ENCODE assay signal across 1 mouse cellular context in the genomic region with DNA sequence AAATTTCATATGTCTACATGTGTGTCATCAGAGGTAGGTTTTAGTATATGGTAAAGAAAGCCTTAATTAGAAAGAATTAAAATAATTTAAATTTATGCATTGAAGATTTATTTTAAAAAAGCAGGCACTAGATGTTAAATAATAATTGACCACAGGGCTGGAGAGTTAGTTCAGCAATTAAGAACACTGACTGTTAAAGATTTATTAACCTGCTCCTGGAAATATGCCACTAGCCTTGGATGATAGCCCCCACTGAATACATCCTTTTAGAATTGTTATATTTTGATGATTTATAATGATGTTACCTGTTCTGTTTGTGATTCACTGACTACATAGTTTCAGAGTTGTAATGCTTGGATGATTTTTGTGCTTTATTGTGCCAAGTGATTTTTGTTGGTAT. TPM values are rescaled to one million over a fixed set of nuclear protein-coding genes. Genes with fewer than 3 reads are reported as not detected.
"Had no signal": no experiment of that assay in that cellular context is flagged by ENCODE, and none has a peak within 500 bp of the region (broad histone marks: within the 10 kb centered on the region; RNA-seq: fewer than 3 reads in every experiment).

No protein-coding gene starts in this region.

RNA-seq across cellular contexts. Expression of a gene that starts 58.1 kb away (rescaled TPM):
- polyA plus RNA-seq: erythroblast, embryonic 14.5 days had no signal
